Mouse (Mus musculus) kidney, postnatal 10 days (tissue): Measurements from ENCODE around the gene Grin1.

Experiments used
- DNase-seq: peaks from one replicate; pipeline ENCODE4 v3.0.0; 2021; ENCODE audit warnings: mixed read lengths

Grin1 gene

GRCm38 (mm10) chr2:25311491-25311891 is 7.5 kb downstream of the Grin1 start:
- DNase-seq: no peak

- DNase-seq: no peak
These were observed 8.0 kb downstream of the Grin1 start for GRCm38 (mm10) chr2:25310969-25311368.

- no peak for DNase-seq
These were observed 8.8 kb downstream of the Grin1 start for GRCm38 (mm10) chr2:25310180-25310579.

GRCm38 (mm10) chr2:25305587-25306359 is 13.2 kb downstream of the Grin1 start:
- no peak for DNase-seq

GRCm38 (mm10) chr2:25304657-25305541 is 14.1 kb downstream of the Grin1 start:
- DNase-seq: peak; percentile 56

- no peak for DNase-seq
These were observed 14.9 kb downstream of the Grin1 start for GRCm38 (mm10) chr2:25303931-25304656.

- DNase-seq: no peak
These were observed 15.5 kb downstream of the Grin1 start for GRCm38 (mm10) chr2:25303452-25303851.

- no peak for DNase-seq
These were observed 20.9 kb downstream of the Grin1 start for GRCm38 (mm10) chr2:25298046-25298445.

- DNase-seq: no peak
These were observed 21.9 kb downstream of the Grin1 start for GRCm38 (mm10) chr2:25297093-25297492.

GRCm38 (mm10) chr2:25293706-25294105 is 25.3 kb downstream of the Grin1 start:
- no peak for DNase-seq

GRCm38 (mm10) chr2:25292856-25293255 is 26.1 kb downstream of the Grin1 start:
- DNase-seq: peak; percentile 89

GRCm38 (mm10) chr2:25292054-25292544 is 26.9 kb downstream of the Grin1 start:
- peak; percentile 50 for DNase-seq

- peak; percentile 36 for DNase-seq
These were observed 27.6 kb downstream of the Grin1 start for GRCm38 (mm10) chr2:25291184-25292053.

- DNase-seq: peak; percentile 43
These were observed 28.2 kb downstream of the Grin1 start for GRCm38 (mm10) chr2:25290816-25291130.

GRCm38 (mm10) chr2:25290101-25290815 is 28.7 kb downstream of the Grin1 start:
- peak; percentile 46 for DNase-seq

GRCm38 (mm10) chr2:25289651-25290050 is 29.3 kb downstream of the Grin1 start, which contains the start of gene Lrrc26:
Gene Lrrc26 (plus strand): TSS chr2:25289915.
- DNase-seq: peak; percentile 81

- DNase-seq: no peak
These were observed 30.1 kb downstream of the Grin1 start for GRCm38 (mm10) chr2:25288734-25289345.

GRCm38 (mm10) chr2:25287927-25288649 is 30.9 kb downstream of the Grin1 start, which contains the start of gene Tmem210:
Gene Tmem210 (plus strand): TSS chr2:25288145.
- DNase-seq: no peak

- peak; percentile 53 for DNase-seq
These were observed 31.9 kb downstream of the Grin1 start for GRCm38 (mm10) chr2:25286837-25287636.
